Mouse (Mus musculus) left cerebral cortex, postnatal 25 days (tissue): ENCODE results near the gene Acacb. TPM values are rescaled to one million over a fixed set of nuclear protein-coding genes. Genes with fewer than 3 reads are reported as not detected.
A peak's percentile ranks its signal among the peaks of the same experiment; 100 is the strongest.

Experiments used
- DNase-seq, 2 experiments: peaks; one replicate each; pipeline ENCODE4 v3.0.0; 2022; ENCODE audit warnings: low spot score in 2 of 2, mixed read lengths in 1 of 2
- intact Hi-C: fragments of 180-260 bp; cut with DNase I; formaldehyde crosslinking; loops from one replicate; pipeline ENCODE4 v1.15.1; 2025
- total RNA-seq, 2 experiments: library from RNA; stranded (reverse); gene quantifications; 2 replicates each; pipeline ENCODE4 v1.2.3; 2021

Gene Acacb
- total RNA-seq: 1 to 10 TPM; 4.0 to 4.7 TPM

- DNase-seq: no peak
- intact Hi-C loops: no loop called here
Measured at GRCm38 (mm10) chr5:114146028-114146888, at the start of gene Acacb. Acacb (plus strand) TSS chr5:114146535.

GRCm38 (mm10) chr5:114099709-114100389, 46.5 kb upstream of the Acacb start:
- intact Hi-C loops: loop anchor here (5.0 kb wide), 1 partner anchor 48 kb away; no protein-coding TSS in a partner anchor
- peak; percentile 92 to 96 for DNase-seq

- intact Hi-C loops: loop anchor here (5.0 kb wide), 1 partner anchor 48 kb away; no protein-coding TSS in a partner anchor
- no peak for DNase-seq
Measured at GRCm38 (mm10) chr5:114100390-114101099, 45.8 kb upstream of the Acacb start.

- intact Hi-C loops: loop anchor here (5.0 kb wide), 1 partner anchor 50 kb away; no protein-coding TSS in a partner anchor
- no peak for DNase-seq
Measured at GRCm38 (mm10) chr5:114101873-114102272, 44.5 kb upstream of the Acacb start.

GRCm38 (mm10) chr5:114102807-114103206, 43.5 kb upstream of the Acacb start:
- intact Hi-C loops: loop anchor here (5.0 kb wide), 1 partner anchor 51 kb away; no protein-coding TSS in a partner anchor
- no peak for DNase-seq

GRCm38 (mm10) chr5:114106391-114106935, 39.9 kb upstream of the Acacb start:
- intact Hi-C loops: no loop called here
- no peak for DNase-seq

GRCm38 (mm10) chr5:114113334-114113733, 33.0 kb upstream of the Acacb start:
- intact Hi-C loops: no loop called here
- no peak for DNase-seq

- intact Hi-C loops: no loop called here
Measured at GRCm38 (mm10) chr5:114115030-114115429, 31.3 kb upstream of the Acacb start.

GRCm38 (mm10) chr5:114116586-114116985, 29.7 kb upstream of the Acacb start:
- intact Hi-C loops: no loop called here
- DNase-seq: no peak

More at GRCm38 (mm10) chr5:114115030-114115429, 31.3 kb upstream of the Acacb start:
- DNase-seq: no peak

- intact Hi-C loops: no loop called here
- DNase-seq: peak in 1 of 2 experiments; percentile 59
Measured at GRCm38 (mm10) chr5:114119806-114120205, 26.5 kb upstream of the Acacb start.

GRCm38 (mm10) chr5:114126008-114126407, 20.3 kb upstream of the Acacb start:
- DNase-seq: no peak
- intact Hi-C loops: loop anchor here (5.0 kb wide), 1 partner anchor 74 kb away; no protein-coding TSS in a partner anchor

GRCm38 (mm10) chr5:114126499-114127244, 19.7 kb upstream of the Acacb start:
- intact Hi-C loops: loop anchor here (5.0 kb wide), 1 partner anchor 74 kb away; no protein-coding TSS in a partner anchor

GRCm38 (mm10) chr5:114127374-114128349, 18.7 kb upstream of the Acacb start, which contains the start of gene Alkbh2:
Alkbh2 (minus strand) TSS chr5:114128218.
- DNase-seq: peak; percentile 68
- intact Hi-C loops: loop anchor here (5.0 kb wide), 1 partner anchor 75 kb away; no protein-coding TSS in a partner anchor

More at GRCm38 (mm10) chr5:114126499-114127244, 19.7 kb upstream of the Acacb start:
- no peak for DNase-seq

GRCm38 (mm10) chr5:114129550-114130210, 16.7 kb upstream of the Acacb start:
- intact Hi-C loops: loop anchor here (5.0 to 10.0 kb wide), 2 partner anchors 77 to 175 kb away; no protein-coding TSS in a partner anchor
- DNase-seq: no peak

GRCm38 (mm10) chr5:114130211-114130605, 16.1 kb upstream of the Acacb start, which contains the start of gene Ung:
Ung (plus strand) TSS chr5:114130386.
- no peak for DNase-seq
- intact Hi-C loops: loop anchor here (10.0 kb wide), 1 partner anchor 175 kb away; no protein-coding TSS in a partner anchor

- intact Hi-C loops: loop anchor here (10.0 kb wide), 1 partner anchor 174 kb away; no protein-coding TSS in a partner anchor
- peak; percentile 95 for DNase-seq
Measured at GRCm38 (mm10) chr5:114130698-114131520, 15.4 kb upstream of the Acacb start.
